Mouse (Mus musculus) gastrocnemius, postnatal 14 days (tissue): ENCODE data around the gene Adam19. TPM values are rescaled to one million over a fixed set of nuclear protein-coding genes. Genes with fewer than 3 reads are reported as not detected.
"Not testable (repeated sequence)": the region's sequence is repeated elsewhere in the genome, so short reads cannot be mapped to it uniquely, and the experiment has no call there.

Source experiments
- DNase-seq: peaks from one replicate; pipeline ENCODE4 v3.0.0; 2021; ENCODE audit warnings: mixed read lengths
- intact Hi-C: fragments of 180-260 bp; cut with DNase I; formaldehyde crosslinking; loops from one replicate; pipeline ENCODE4 v1.15.1; 2025; ENCODE audit warnings: low total_unique reads
- microRNA-seq, 2 experiments: library from miRNA; unstranded; fragments of <30 nt; microRNA quantifications; one replicate each; pipeline ENCODE4 v1.2.0; 2021
- total RNA-seq, 2 experiments: library from RNA; stranded (reverse); gene quantifications; 2 replicates each; pipeline ENCODE4 v1.2.3; 2021

Adam19 gene
- total RNA-seq, 2 experiments from 2014 or later = 13.0 to 22.2 TPM

- intact Hi-C loops = no loop called here
- no peak for DNase-seq
These were observed 114.1 kb downstream of the Adam19 start for GRCm38 (mm10) chr11:46169908-46170307.

- no peak for DNase-seq
- intact Hi-C loops = no loop called here
These were observed 116.3 kb downstream of the Adam19 start for GRCm38 (mm10) chr11:46172128-46172527.

- DNase-seq = no peak
- intact Hi-C loops = no loop called here
These were observed 120.4 kb downstream of the Adam19 start for GRCm38 (mm10) chr11:46176155-46176554.

- DNase-seq = no peak
- intact Hi-C loops = no loop called here
These were observed 121.7 kb downstream of the Adam19 start for GRCm38 (mm10) chr11:46177246-46178043.

- DNase-seq, intact Hi-C loops: not testable (repeated sequence)
These were observed 126.2 kb downstream of the Adam19 start for GRCm38 (mm10) chr11:46182031-46182430.

GRCm38 (mm10) chr11:46184946-46185345, 129.2 kb downstream of the Adam19 start:
- no peak for DNase-seq
- intact Hi-C loops = no loop called here

GRCm38 (mm10) chr11:46185486-46185885, 129.7 kb downstream of the Adam19 start:
- intact Hi-C loops = no loop called here
- no peak for DNase-seq

GRCm38 (mm10) chr11:46188283-46188682, 132.5 kb downstream of the Adam19 start:
- no peak for DNase-seq
- intact Hi-C loops = no loop called here

- no peak for DNase-seq
- intact Hi-C loops = no loop called here
These were observed 138.4 kb downstream of the Adam19 start for GRCm38 (mm10) chr11:46194175-46194574.

Small RNA genes lying within 50 kb of the gene (microRNA-seq; reads per million reads assigned to microRNA genes)
- gene Mir7239 (0 reads per million in 2 experiments), gene Mir8100 (0 reads per million in 2 experiments)

Other genes with a start within 250 kb of the Adam19 start
- gene Clint1, start 203.9 kb upstream of the Adam19 start, total RNA-seq = 10 to 100 TPM; 32.4 to 37.7 TPM
- gene Lsm11, start 111.1 kb upstream of the Adam19 start, total RNA-seq = 1 to 10 TPM; 3.0 to 3.1 TPM
- 1 to 10 TPM; 5.4 to 5.7 TPM for gene Thg1l, start 100.5 kb upstream of the Adam19 start, total RNA-seq
- gene Sox30, start 75.7 kb upstream of the Adam19 start, total RNA-seq = under 1 TPM in 1 of 2 experiments, not detected in 1; 0.06 TPM
- gene Gm12166, start 3.7 kb upstream of the Adam19 start, total RNA-seq = 1 to 10 TPM in 1 of 2 experiments, under 1 TPM in 1; 0.57 to 1.4 TPM
- under 1 TPM; 0.07 to 0.21 TPM for gene Nipal4, start 110.5 kb downstream of the Adam19 start, total RNA-seq
- gene Fndc9, start 179.5 kb downstream of the Adam19 start, total RNA-seq = not detected